Mouse (Mus musculus) right cerebral cortex, postnatal 25 days (tissue): Measurements from ENCODE around the gene Slc47a2.

Experiments used
- DNase-seq: peaks from one replicate; pipeline ENCODE4 v3.0.0; 2022

Slc47a2 gene

DNA sequence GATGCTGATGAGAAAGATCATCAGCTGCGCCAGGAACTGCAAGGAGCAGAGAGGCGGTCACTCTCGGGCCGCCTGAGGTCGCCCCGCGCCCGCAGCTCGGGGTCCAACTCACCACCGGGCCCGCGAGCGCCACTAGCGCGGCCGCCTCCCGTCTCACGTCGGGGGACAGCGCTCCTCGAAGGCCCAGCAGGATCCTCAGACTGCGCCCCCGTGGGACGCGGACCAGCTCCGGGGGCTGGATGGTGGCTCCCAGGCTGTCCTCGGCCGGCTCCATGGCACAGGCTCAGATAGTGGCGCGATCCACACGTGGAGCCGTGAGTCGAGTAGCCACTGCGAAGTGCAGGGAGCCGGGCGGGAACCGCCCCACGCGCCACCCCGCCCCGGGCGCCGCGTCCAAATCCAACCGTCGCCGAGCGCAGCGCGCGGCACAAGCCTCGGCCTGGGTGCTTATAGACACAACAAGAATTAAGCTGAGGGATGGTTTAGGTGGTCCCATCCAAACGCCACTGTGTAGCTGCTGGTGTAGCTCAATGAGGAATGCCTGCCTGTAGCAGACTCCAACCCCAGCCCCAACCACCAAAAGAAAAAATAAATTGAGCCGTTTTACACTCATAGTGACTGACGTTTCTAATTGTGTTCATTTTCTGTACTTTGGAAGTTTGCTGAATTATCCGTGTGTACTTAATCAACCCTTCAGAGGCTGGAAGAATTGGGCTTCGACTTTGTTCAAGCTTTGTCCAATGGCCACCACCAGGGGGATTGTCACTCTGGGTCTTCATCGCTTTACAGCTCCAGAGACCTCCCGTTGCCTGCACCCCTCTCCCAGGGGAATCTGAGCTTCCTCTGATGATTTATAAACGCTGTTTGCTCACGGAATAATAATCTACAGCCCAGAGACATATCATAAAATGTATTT, at the start of gene Slc47a2:
Slc47a2 (minus strand) TSS at position 356 of the 916 bp plus-strand sequence.
- DNase-seq, result no peak

DNA sequence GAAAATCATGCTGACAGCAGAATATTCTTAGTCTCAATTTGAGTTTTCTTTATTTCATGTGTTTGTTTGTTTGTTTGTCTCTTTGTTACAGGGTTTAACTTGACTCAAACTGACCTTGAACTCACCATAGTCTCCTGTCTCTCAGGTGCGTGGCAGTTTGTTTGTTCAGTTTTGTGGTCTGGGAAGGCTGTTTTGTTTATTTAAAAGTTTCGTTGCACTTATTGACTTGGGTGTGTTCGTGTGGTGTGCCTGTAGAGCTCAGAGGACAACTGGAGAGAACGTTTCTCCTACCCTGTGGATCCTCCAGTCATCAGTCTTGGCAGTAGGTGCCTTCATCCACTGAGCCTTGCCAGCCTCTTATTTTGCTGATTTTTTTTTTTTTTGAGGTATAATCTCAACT, 46.3 kb upstream of the Slc47a2 start:
- DNase-seq, result no peak

DNA sequence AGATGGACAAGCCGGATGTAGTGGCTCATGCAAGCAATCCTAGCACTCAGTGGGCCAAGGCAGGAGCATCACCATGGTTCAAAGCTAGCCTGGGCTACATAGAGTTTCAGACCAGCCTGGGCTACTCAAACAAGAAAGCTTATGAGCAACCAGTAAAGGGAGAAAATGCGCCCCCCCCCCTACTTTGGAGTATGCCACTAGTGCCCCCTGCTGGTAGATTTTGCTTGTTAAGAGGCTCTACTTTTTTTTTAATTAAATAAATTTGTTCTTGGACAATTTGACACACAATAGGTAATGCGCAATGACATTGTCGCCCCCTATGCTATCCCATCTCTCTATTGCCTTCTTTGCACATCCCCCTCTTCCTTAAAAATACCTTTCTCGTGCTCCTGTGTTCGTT, 45.4 kb upstream of the Slc47a2 start:
- DNase-seq, result no peak

DNA sequence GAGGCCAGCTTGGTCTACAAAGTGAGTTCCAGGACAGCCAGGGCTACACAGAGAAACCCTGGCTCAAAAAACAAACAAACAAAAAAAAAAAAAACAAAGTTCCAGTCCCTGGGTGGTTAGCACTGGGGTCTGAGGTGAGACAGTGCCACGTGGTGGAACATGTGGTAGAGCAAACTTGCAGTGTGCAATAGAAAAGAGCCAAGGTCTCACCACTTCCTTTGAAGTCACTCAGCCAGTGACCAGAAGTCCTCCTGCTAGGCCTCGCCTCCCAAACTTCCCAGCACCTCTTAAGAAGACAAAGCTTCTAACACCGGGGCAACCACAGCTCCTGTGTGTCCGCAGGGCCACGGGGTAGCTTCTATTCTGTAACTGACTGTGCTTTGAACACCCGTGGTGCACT, 44.6 kb upstream of the Slc47a2 start:
- DNase-seq, result no peak

DNA sequence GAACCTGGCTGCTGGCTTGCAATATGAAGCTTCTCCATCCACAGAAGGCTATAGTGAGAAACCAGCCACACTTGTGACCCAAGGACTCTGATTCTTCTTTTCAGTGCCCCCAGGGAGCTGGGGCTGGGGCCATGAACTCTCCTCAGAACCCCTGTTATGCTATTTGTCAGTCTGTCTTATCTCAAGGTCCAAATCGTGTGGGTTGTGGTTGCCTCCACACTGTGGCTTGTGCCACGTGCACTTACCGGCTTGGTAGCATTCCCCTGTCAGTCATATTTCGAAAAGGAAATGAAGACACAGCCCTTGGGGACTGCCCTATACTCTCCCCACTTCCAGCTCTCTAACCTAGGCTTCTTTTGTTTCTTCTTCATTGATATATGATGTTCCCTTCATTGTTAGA, 43.1 kb upstream of the Slc47a2 start:
- no peak for DNase-seq

- no peak for DNase-seq
These were observed 38.6 kb upstream of the Slc47a2 start for GRCm38 (mm10) chr11:61381272-61381671.

DNA sequence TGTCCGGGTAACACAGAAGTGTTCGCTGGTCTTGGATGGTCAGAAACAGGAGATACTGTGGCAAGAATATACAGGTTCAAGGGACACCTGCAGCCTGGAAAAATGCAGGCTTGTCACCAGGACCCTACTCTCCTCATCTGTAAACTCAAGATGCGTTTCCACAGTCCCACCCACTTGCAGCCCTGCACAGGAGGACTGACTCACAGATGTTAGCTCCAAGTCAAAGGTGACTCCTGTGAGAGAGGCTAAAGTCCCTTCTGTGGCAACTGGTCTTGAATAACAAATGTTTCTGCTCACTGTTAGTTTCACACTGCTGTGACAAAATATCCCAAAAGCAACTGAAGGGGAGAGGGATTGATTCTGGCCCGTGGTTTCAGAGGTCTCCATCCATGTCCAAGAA, 36.0 kb upstream of the Slc47a2 start:
- DNase-seq, result no peak

- DNase-seq, result no peak
These were observed 35.4 kb upstream of the Slc47a2 start, which contains the start of gene Slc47a1 for GRCm38 (mm10) chr11:61377881-61378613. Gene Slc47a1, minus strand, starts transcription at chr11:61378345.

DNA sequence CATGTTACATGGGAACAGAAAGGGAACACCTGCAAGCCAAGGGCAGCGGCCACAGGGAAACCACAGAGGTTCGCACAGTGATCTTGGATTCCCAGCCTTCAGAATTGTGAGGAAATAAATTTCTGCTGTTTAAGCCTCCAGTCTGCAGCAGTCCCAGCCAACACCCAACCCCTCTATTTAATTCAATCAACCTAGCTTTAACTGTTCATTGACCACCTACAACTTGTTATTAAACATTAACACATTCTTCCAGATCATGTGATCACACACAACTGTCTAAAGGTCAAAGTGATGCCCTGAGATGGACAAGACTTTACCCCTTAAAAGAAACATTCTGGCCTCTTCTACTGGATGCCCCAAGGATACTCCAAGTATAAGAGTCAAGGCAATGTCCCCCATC, 26.0 kb upstream of the Slc47a2 start:
- DNase-seq, result no peak

DNA sequence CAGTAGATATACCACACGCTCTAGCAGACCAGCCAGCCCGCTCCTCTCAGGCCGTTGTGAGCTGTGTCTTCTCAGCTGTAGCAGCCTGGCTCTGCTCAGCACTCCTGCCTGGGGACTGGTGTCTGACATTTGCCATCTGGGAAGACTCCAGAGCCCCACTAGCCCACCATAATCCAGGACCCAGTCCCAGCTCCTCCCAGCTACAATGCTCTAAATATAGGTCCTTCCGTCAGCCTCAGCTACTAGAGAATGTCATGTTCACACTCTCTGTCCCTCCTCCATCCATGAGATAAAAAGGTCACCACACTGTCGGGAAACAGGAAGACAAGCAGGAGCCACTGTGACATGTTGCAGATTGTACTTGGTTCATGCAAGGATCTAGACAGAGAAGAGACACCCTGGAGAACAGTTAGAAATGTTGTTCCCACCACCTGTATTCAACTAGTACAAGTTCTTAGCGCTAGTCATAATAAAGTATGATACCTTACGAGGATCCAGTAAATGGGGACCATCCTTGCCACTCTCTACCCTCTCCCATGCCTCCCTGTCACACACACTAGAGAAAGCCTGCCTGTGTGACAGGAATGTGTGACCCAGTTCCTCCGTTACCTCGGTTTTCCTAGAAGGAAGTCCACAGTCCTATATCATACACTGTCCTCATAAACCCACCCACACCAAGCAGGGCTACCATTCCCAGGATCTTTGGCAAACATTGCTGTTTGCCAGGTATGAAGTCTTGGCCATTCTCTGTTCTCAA, 24.0 kb upstream of the Slc47a2 start:
- no peak for DNase-seq

- DNase-seq, result no peak
These were observed 23.3 kb upstream of the Slc47a2 start for GRCm38 (mm10) chr11:61365938-61366337.

DNA sequence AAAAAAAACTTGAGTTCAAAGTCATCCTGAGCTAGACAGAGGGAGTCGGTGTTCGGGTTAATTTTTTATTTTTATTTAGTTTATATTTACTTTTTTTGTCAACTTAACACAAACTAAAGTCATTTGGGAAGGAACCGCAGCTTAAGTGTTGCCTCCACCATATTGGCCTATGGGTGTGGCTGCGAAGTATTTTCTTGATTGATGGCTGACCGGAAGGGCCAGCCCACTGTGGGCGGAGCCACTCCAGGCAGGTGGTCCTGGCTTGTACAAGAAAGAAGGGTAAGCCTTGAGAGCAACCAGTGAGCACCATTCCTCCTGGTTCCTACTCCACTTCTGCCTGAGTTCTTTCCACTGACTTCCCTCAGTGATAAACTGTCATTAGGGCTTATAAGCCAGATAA, 21.4 kb upstream of the Slc47a2 start:
- DNase-seq, result no peak

DNA sequence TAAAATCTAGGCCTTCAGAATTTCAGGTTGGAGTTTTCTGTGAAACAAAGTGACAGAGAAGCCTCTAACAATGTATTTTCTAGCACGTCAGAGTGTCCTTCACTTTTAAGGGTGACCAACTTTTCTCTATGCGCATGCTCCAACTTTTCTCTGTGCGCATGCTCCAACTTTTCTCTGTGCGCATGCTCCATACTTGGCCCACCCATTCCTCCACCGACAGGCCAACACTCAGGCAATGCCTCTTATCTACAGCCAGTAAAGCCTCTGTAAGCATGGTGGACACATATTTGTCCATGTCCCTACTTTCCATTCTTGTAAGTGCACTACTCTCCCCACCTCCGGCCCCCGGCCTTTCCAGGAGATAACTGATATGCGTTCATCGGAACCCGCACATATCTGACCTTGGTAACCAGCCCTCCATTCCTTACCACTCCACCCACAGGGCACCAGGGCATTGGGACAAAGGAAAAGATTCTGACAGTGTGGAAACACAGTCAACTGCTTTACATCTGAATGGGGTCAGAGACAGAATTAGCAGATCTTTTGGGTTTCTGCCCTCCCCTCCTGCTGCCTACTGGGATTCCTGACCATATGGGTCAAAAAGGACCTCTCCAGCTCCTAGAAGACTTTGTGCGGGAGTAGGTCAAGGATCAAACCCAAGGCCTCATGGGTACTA, 19.0 kb upstream of the Slc47a2 start:
- no peak for DNase-seq

- no peak for DNase-seq
These were observed 13.9 kb upstream of the Slc47a2 start for GRCm38 (mm10) chr11:61356600-61356999.

DNA sequence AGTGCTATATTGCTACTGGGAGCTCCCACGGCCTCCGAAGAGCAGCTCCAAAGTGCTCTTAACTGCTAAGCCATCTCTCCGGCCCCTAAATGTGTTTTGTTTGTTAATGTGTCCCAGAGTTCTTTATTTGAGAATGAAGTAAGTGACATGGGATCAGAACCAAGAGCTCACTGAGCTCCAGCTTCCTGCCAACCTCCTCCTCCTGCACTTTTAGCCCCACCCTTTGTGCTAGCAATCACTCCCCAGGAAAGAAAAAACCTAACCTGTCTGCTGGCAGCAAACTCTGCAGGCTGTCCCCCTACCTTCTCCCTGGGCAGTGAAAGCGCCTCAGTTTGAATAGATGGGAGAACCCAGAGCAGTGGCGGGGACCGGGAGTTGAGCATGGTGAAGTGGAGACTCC, 13.5 kb upstream of the Slc47a2 start:
- no peak for DNase-seq

DNA sequence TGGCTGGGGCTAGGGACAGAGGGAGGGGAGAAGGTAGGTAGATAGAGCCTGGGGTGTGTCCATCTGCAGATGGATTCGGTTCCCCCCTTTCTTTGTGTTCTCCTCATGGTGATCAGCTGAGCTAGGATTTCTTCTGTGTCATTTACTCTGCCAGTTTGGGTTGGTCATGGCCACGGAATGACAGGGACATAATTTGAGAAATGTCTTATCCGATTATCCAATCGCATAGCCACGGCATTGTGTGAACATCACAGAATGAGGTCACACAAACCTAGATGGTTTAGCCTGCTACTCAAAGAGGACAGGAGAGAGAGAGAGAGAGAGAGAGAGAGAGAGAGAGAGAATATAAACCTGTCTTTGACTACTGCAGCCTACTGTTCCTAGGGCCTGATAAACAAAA, 12.7 kb upstream of the Slc47a2 start:
- no peak for DNase-seq

DNA sequence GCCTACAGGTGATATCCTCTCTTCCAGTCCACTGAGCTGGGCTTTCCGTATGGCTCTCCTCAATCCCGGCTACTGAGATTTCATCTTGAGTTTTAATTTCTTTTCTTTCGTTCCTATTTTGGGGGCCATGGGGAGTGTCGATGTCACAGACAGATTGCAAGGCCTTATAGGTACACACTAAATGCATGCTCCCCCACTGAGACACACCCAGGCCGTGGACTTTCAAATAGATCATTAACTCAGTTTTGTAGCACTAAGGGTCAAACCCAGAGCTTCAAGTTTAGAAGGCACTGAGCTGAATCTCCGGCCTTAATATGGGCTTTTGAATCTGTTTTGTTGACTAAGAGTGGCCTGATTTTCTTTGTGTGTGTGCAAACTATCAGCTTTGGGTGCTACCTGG, 11.7 kb upstream of the Slc47a2 start:
- DNase-seq, result no peak

GRCm38 (mm10) chr11:61353038-61353437, 10.4 kb upstream of the Slc47a2 start:
- no peak for DNase-seq

DNA sequence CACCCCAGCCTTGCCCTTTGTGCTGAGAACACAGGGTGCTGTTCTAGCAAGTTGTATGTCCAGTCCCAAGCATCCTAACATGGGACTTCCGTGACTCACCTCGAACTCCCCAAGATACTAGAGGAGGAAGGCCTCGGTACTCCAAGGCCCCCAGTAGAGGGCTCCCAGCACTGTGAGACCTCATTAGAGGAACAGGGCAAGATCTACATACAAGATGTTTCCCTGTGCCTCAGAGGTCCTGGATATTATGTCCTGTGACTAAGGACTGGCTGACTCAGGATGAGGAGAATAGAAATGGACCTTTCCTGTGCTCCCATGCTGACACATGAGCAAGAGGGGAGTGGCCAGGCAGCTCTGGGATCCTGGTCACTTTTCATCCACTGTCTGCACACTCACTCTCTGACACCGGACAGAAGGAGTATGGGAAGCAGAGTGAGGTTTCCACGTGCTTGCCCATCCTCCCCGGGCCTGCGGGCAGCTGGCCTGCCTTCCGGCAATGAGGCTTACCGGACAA, 9.5 kb upstream of the Slc47a2 start:
- DNase-seq, result no peak

- DNase-seq, result peak; percentile 6
These were observed 6.7 kb upstream of the Slc47a2 start for GRCm38 (mm10) chr11:61349337-61349736.

DNA sequence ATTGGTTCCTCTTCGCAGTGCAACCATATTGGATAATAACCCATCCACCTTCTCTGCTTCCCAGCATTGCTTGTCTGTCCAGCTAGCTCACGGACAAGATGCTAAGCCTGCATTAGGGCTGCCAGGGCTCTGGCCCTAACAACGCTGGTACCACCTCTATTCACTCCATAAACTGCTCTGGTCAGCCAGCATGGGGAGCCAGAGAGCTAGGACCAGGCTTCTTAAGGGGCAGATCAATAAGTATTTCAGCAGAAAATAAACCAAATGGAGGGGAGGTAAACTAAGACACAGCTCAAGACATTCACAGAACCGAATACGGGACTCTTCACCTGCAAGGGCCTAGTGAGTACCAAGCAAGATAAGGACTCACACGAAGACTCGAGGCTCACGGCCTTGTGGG, 3.5 kb upstream of the Slc47a2 start:
- no peak for DNase-seq

- DNase-seq, result no peak
These were observed 689 bp downstream of the Slc47a2 start for GRCm38 (mm10) chr11:61341971-61342370.

GRCm38 (mm10) chr11:61341233-61341632, 1.4 kb downstream of the Slc47a2 start:
- DNase-seq, result no peak
